Mouse (Mus musculus): ENCODE measurements around the gene Pid1. TPM values are rescaled to one million over a fixed set of nuclear protein-coding genes. Genes with fewer than 3 reads are reported as not detected.

Gene Pid1
- polyA plus RNA-seq, 1 experiment from 2014 or later = 15.8 TPM

- no peak overlapping the region for H3K4me3 ChIP-seq (ENCODE audit: low read depth, low read length)
- H3K4me1 ChIP-seq (replicated peaks; ENCODE audit: control insufficient read depth, insufficient read depth) = no peaks in the 10 kb centered on the region
- no peaks in the 10 kb centered on the region for H3K36me3 ChIP-seq (ENCODE audit: control insufficient read depth, insufficient read depth, low read length)
- no peak overlapping the region for H3K4me2 ChIP-seq (replicated peaks; ENCODE audit: low read depth)
- TF ChIP-seq EP300 (optimal IDR thresholded peaks at IDR 0.05) = no peak
- no peak for TF ChIP-seq CTCF (IDR thresholded peaks at IDR 0.05; ENCODE audit: low read depth)
- ATAC-seq (ENCODE audit: low FRiP score, low TSS enrichment) (no peak), DNase-seq (ENCODE audit: low spot score) (no peak)
- no peak overlapping the region for H3K27ac ChIP-seq (replicated peaks)
- 90% methylated on average over 4 of the region's 4 CpGs for WGBS
- no peaks in the 10 kb centered on the region for H3K9me3 ChIP-seq (ENCODE audit: control insufficient read depth, low read length)
- H3K9ac ChIP-seq (ENCODE audit: low read length) = no peak overlapping the region
- H3K27me3 ChIP-seq (ENCODE audit: control insufficient read depth, insufficient read depth, low read length) = no peaks in the 10 kb centered on the region
These were observed 257.2 kb downstream of the Pid1 start for GRCm38 (mm10) chr1:84106756-84107155.

- Histone ChIP-seq H3K4me1 (replicated peaks; ENCODE audit: control insufficient read depth, insufficient read depth) (no peaks in the 10 kb centered on the region), H3K9me3 (ENCODE audit: control insufficient read depth, low read length) (no peaks in the 10 kb centered on the region), H3K4me2 (replicated peaks; ENCODE audit: low read depth) (no peak overlapping the region), H3K4me3 (ENCODE audit: low read depth, low read length) (no peak overlapping the region), H3K36me3 (ENCODE audit: control insufficient read depth, insufficient read depth, low read length) (no peaks in the 10 kb centered on the region), H3K9ac (ENCODE audit: low read length) (no peak overlapping the region), H3K27me3 (ENCODE audit: control insufficient read depth, insufficient read depth, low read length) (no peaks in the 10 kb centered on the region), H3K27ac (replicated peaks) (no peak overlapping the region)
- ATAC-seq (ENCODE audit: low FRiP score, low TSS enrichment) (no peak), DNase-seq (ENCODE audit: low spot score) (no peak)
- TF ChIP-seq EP300 (optimal IDR thresholded peaks at IDR 0.05) = no peak
- TF ChIP-seq CTCF (IDR thresholded peaks at IDR 0.05; ENCODE audit: low read depth) = peak; percentile 59
- 83% methylated on average over 2 of the region's 2 CpGs for WGBS
These were observed 261.9 kb downstream of the Pid1 start for GRCm38 (mm10) chr1:84102052-84102451.

- Histone ChIP-seq H3K9ac (ENCODE audit: low read length) (no peak overlapping the region), H3K9me3 (ENCODE audit: control insufficient read depth, low read length) (no peaks in the 10 kb centered on the region), H3K27me3 (ENCODE audit: control insufficient read depth, insufficient read depth, low read length) (no peaks in the 10 kb centered on the region), H3K27ac (replicated peaks) (no peak overlapping the region), H3K4me3 (ENCODE audit: low read depth, low read length) (no peak overlapping the region), H3K36me3 (ENCODE audit: control insufficient read depth, insufficient read depth, low read length) (no peaks in the 10 kb centered on the region), H3K4me1 (replicated peaks; ENCODE audit: control insufficient read depth, insufficient read depth) (no peaks in the 10 kb centered on the region), H3K4me2 (replicated peaks; ENCODE audit: low read depth) (no peak overlapping the region)
- ATAC-seq (ENCODE audit: low FRiP score, low TSS enrichment) = no peak
- TF ChIP-seq CTCF (IDR thresholded peaks at IDR 0.05; ENCODE audit: low read depth) (no peak), EP300 (optimal IDR thresholded peaks at IDR 0.05) (no peak)
- DNase-seq (ENCODE audit: low spot score) = no peak
These were observed 266.6 kb downstream of the Pid1 start for GRCm38 (mm10) chr1:84097398-84097797.

- H3K9ac ChIP-seq (ENCODE audit: low read length) = no peak overlapping the region
- DNase-seq (ENCODE audit: low spot score) (no peak), ATAC-seq (ENCODE audit: low FRiP score, low TSS enrichment) (no peak)
- no peaks in the 10 kb centered on the region for H3K4me1 ChIP-seq (replicated peaks; ENCODE audit: control insufficient read depth, insufficient read depth)
- no peak overlapping the region for H3K4me3 ChIP-seq (ENCODE audit: low read depth, low read length)
- TF ChIP-seq EP300 (optimal IDR thresholded peaks at IDR 0.05) (no peak), CTCF (IDR thresholded peaks at IDR 0.05; ENCODE audit: low read depth) (no peak)
- 45% methylated on average over 2 of the region's 2 CpGs for WGBS
- no peak overlapping the region for H3K27ac ChIP-seq (replicated peaks)
- no peaks in the 10 kb centered on the region for H3K27me3 ChIP-seq (ENCODE audit: control insufficient read depth, insufficient read depth, low read length)
- no peaks in the 10 kb centered on the region for H3K9me3 ChIP-seq (ENCODE audit: control insufficient read depth, low read length)
- H3K4me2 ChIP-seq (replicated peaks; ENCODE audit: low read depth) = no peak overlapping the region
- H3K36me3 ChIP-seq (ENCODE audit: control insufficient read depth, insufficient read depth, low read length) = no peaks in the 10 kb centered on the region
These were observed 270.7 kb downstream of the Pid1 start for GRCm38 (mm10) chr1:84093291-84093690.

- Histone ChIP-seq H3K4me1 (replicated peaks; ENCODE audit: control insufficient read depth, insufficient read depth) (no peaks in the 10 kb centered on the region), H3K36me3 (ENCODE audit: control insufficient read depth, insufficient read depth, low read length) (no peaks in the 10 kb centered on the region), H3K4me2 (replicated peaks; ENCODE audit: low read depth) (no peak overlapping the region), H3K9me3 (ENCODE audit: control insufficient read depth, low read length) (no peaks in the 10 kb centered on the region), H3K9ac (ENCODE audit: low read length) (no peak overlapping the region), H3K27me3 (ENCODE audit: control insufficient read depth, insufficient read depth, low read length) (no peaks in the 10 kb centered on the region), H3K4me3 (ENCODE audit: low read depth, low read length) (no peak overlapping the region), H3K27ac (replicated peaks) (no peak overlapping the region)
- no peak for DNase-seq (ENCODE audit: low spot score)
- no peak for ATAC-seq (ENCODE audit: low FRiP score, low TSS enrichment)
- TF ChIP-seq EP300 (optimal IDR thresholded peaks at IDR 0.05) (no peak), CTCF (IDR thresholded peaks at IDR 0.05; ENCODE audit: low read depth) (no peak)
- 62% methylated on average over 2 of the region's 2 CpGs for WGBS
These were observed 274.3 kb downstream of the Pid1 start for GRCm38 (mm10) chr1:84089664-84090063.

GRCm38 (mm10) chr1:84087957-84088356 lies 276.0 kb downstream of the Pid1 start:
- DNase-seq (ENCODE audit: low spot score) = no peak
- H3K9me3 ChIP-seq (ENCODE audit: control insufficient read depth, low read length) = no peaks in the 10 kb centered on the region
- no peaks in the 10 kb centered on the region for H3K36me3 ChIP-seq (ENCODE audit: control insufficient read depth, insufficient read depth, low read length)

More at GRCm38 (mm10) chr1:84087957-84088356, 276.0 kb downstream of the Pid1 start:
- no peak for ATAC-seq (ENCODE audit: low FRiP score, low TSS enrichment)
- Histone ChIP-seq H3K4me2 (replicated peaks; ENCODE audit: low read depth) (no peak overlapping the region), H3K27ac (replicated peaks) (no peak overlapping the region), H3K27me3 (ENCODE audit: control insufficient read depth, insufficient read depth, low read length) (no peaks in the 10 kb centered on the region), H3K4me1 (replicated peaks; ENCODE audit: control insufficient read depth, insufficient read depth) (no peaks in the 10 kb centered on the region), H3K4me3 (ENCODE audit: low read depth, low read length) (no peak overlapping the region), H3K9ac (ENCODE audit: low read length) (no peak overlapping the region)
- TF ChIP-seq EP300 (optimal IDR thresholded peaks at IDR 0.05) (no peak), CTCF (IDR thresholded peaks at IDR 0.05; ENCODE audit: low read depth) (no peak)
- 52% methylated on average over 2 of the region's 2 CpGs for WGBS

Measured in stomach, postnatal 0 days (tissue).